Mouse (Mus musculus): ENCODE measurements around the gene Pum1. TPM values are rescaled to one million over a fixed set of nuclear protein-coding genes. Genes with fewer than 3 reads are reported as not detected.
"Not testable (repeated sequence)": the region's sequence is repeated elsewhere in the genome, so short reads cannot be mapped to it uniquely, and the experiment has no call there.

Gene Pum1
- polyA plus RNA-seq (2016; fragmentation: Nextera tagmentation; extraction: Ambion mirVana): 103 and 118 TPM in 2 replicates

- under 1% methylated on average over 90 of the region's 90 CpGs for WGBS
- peaks cover 18% of the 10 kb centered on the region; the same call in 1 of the 2 replicates for H3K36me3 ChIP-seq
- peak; percentile 96 for DNase-seq (ENCODE audit: low spot score)
- H3K9me3 ChIP-seq: no peaks in the 10 kb centered on the region
- peaks cover 35% of the 10 kb centered on the region for H3K4me1 ChIP-seq (replicated peaks)
- H3K27me3 ChIP-seq (ENCODE audit: insufficient read depth, poor library complexity, severe bottlenecking): no peaks in the 10 kb centered on the region
- peak within 1 kb of the TSS; percentile 99 for H3K27ac ChIP-seq
- peak within 1 kb of the TSS; percentile 94 for H3K4me3 ChIP-seq
Measured at GRCm38 (mm10) chr4:130662979-130663725, at the start of gene Pum1. Gene Pum1 (plus strand): TSS chr4:130663321.

- H3K9me3 ChIP-seq: no peaks in the 10 kb centered on the region
- DNase-seq (ENCODE audit: low spot score): peak; percentile 38
- H3K27ac ChIP-seq: peak overlapping the region; percentile 81
- H3K36me3 ChIP-seq: no peaks in the 10 kb centered on the region
- H3K4me3 ChIP-seq: peak overlapping the region; percentile 32
- peaks cover 4% of the 10 kb centered on the region; the same call in 1 of the 2 replicates for H3K4me1 ChIP-seq (replicated peaks)
- no peaks in the 10 kb centered on the region for H3K27me3 ChIP-seq (ENCODE audit: insufficient read depth, poor library complexity, severe bottlenecking)
- WGBS: 9% methylated on average over 4 of the region's 4 CpGs
Measured at GRCm38 (mm10) chr4:130629391-130629790, 33.7 kb upstream of the Pum1 start.

- no peaks in the 10 kb centered on the region for H3K36me3 ChIP-seq
- DNase-seq (ENCODE audit: low spot score): no peak
- whole genome bisulfite sequencing: 55% methylated on average over 3 of the region's 3 CpGs
- H3K27ac ChIP-seq: no peak overlapping the region
- no peak overlapping the region for H3K4me3 ChIP-seq
- H3K27me3 ChIP-seq (ENCODE audit: insufficient read depth, poor library complexity, severe bottlenecking): no peaks in the 10 kb centered on the region
- H3K4me1 ChIP-seq (replicated peaks): peaks cover 4% of the 10 kb centered on the region; the same call in 1 of the 2 replicates
- H3K9me3 ChIP-seq: no peaks in the 10 kb centered on the region
Measured at GRCm38 (mm10) chr4:130630232-130630847, 32.8 kb upstream of the Pum1 start.

GRCm38 (mm10) chr4:130635076-130635475 is 28.0 kb upstream of the Pum1 start:
- DNase-seq (ENCODE audit: low spot score); H3K4me3 ChIP-seq; H3K27ac ChIP-seq; H3K36me3 ChIP-seq; H3K4me1 ChIP-seq (replicated peaks); H3K9me3 ChIP-seq; H3K27me3 ChIP-seq (ENCODE audit: insufficient read depth, poor library complexity, severe bottlenecking): not testable (repeated sequence)
- 88% methylated on average over 3 of the region's 3 CpGs for WGBS

- WGBS: 78% methylated on average over 3 of the region's 3 CpGs
Measured at GRCm38 (mm10) chr4:130636761-130637160, 26.4 kb upstream of the Pum1 start.

GRCm38 (mm10) chr4:130637488-130638422 is 25.4 kb upstream of the Pum1 start:
- no peak overlapping the region for H3K4me3 ChIP-seq
- H3K36me3 ChIP-seq: no peaks in the 10 kb centered on the region
- H3K27ac ChIP-seq: no peak overlapping the region
- H3K27me3 ChIP-seq (ENCODE audit: insufficient read depth, poor library complexity, severe bottlenecking): no peaks in the 10 kb centered on the region
- WGBS: 86% methylated on average over 8 of the region's 9 CpGs
- DNase-seq (ENCODE audit: low spot score): no peak
- no peaks in the 10 kb centered on the region for H3K4me1 ChIP-seq (replicated peaks)
- H3K9me3 ChIP-seq: no peaks in the 10 kb centered on the region

More at GRCm38 (mm10) chr4:130636761-130637160, 26.4 kb upstream of the Pum1 start:
- H3K27me3 ChIP-seq (ENCODE audit: insufficient read depth, poor library complexity, severe bottlenecking): no peaks in the 10 kb centered on the region
- H3K27ac ChIP-seq: no peak overlapping the region
- no peak overlapping the region for H3K4me3 ChIP-seq
- DNase-seq (ENCODE audit: low spot score): no peak
- no peaks in the 10 kb centered on the region for H3K4me1 ChIP-seq (replicated peaks)
- H3K9me3 ChIP-seq: no peaks in the 10 kb centered on the region
- no peaks in the 10 kb centered on the region for H3K36me3 ChIP-seq

- Histone ChIP-seq H3K4me3 (no peak overlapping the region), H3K9me3 (no peaks in the 10 kb centered on the region), H3K4me1 (replicated peaks) (no peaks in the 10 kb centered on the region), H3K36me3 (no peaks in the 10 kb centered on the region), H3K27me3 (ENCODE audit: insufficient read depth, poor library complexity, severe bottlenecking) (no peaks in the 10 kb centered on the region), H3K27ac (peak overlapping the region; percentile 20; the same call in 1 of the 2 replicates)
- DNase-seq (ENCODE audit: low spot score): no peak
- 73% methylated on average over 9 of the region's 9 CpGs for WGBS
Measured at GRCm38 (mm10) chr4:130640031-130640717, 22.9 kb upstream of the Pum1 start.

- WGBS: 91% methylated on average over 5 of the region's 5 CpGs
- Histone ChIP-seq H3K4me1 (replicated peaks) (no peaks in the 10 kb centered on the region), H3K27ac (no peak overlapping the region), H3K4me3 (no peak overlapping the region), H3K9me3 (no peaks in the 10 kb centered on the region), H3K27me3 (ENCODE audit: insufficient read depth, poor library complexity, severe bottlenecking) (no peaks in the 10 kb centered on the region), H3K36me3 (no peaks in the 10 kb centered on the region)
- no peak for DNase-seq (ENCODE audit: low spot score)
Measured at GRCm38 (mm10) chr4:130642468-130642867, 20.7 kb upstream of the Pum1 start.

- DNase-seq (ENCODE audit: low spot score): no peak
- H3K4me1 ChIP-seq (replicated peaks): no peaks in the 10 kb centered on the region
- no peaks in the 10 kb centered on the region for H3K36me3 ChIP-seq
- no peak overlapping the region for H3K4me3 ChIP-seq
- 0 out of 2 replicates have a peak, but pooled peaks cover 3% of the 10 kb centered on the region for H3K27me3 ChIP-seq (ENCODE audit: insufficient read depth, poor library complexity, severe bottlenecking)
- 76% methylated on average over 1 of the region's 1 CpGs for WGBS
- H3K9me3 ChIP-seq: no peaks in the 10 kb centered on the region
- no peak overlapping the region for H3K27ac ChIP-seq
Measured at GRCm38 (mm10) chr4:130645426-130645825, 17.7 kb upstream of the Pum1 start.

- no peak overlapping the region for H3K4me3 ChIP-seq
- no peaks in the 10 kb centered on the region for H3K36me3 ChIP-seq
- WGBS: 84% methylated on average over 4 of the region's 4 CpGs
- no peak overlapping the region for H3K27ac ChIP-seq
- 0 out of 2 replicates have a peak, but pooled peaks cover 3% of the 10 kb centered on the region for H3K27me3 ChIP-seq (ENCODE audit: insufficient read depth, poor library complexity, severe bottlenecking)
- DNase-seq (ENCODE audit: low spot score): no peak
- no peaks in the 10 kb centered on the region for H3K4me1 ChIP-seq (replicated peaks)
- no peaks in the 10 kb centered on the region for H3K9me3 ChIP-seq
Measured at GRCm38 (mm10) chr4:130651286-130651685, 11.8 kb upstream of the Pum1 start.

- H3K27me3 ChIP-seq (ENCODE audit: insufficient read depth, poor library complexity, severe bottlenecking): 0 out of 2 replicates have a peak, but pooled peaks cover 3% of the 10 kb centered on the region
- no peaks in the 10 kb centered on the region for H3K36me3 ChIP-seq
- 64% methylated on average over 4 of the region's 4 CpGs for WGBS
- peak; percentile 16 for DNase-seq (ENCODE audit: low spot score)
- no peaks in the 10 kb centered on the region for H3K4me1 ChIP-seq (replicated peaks)
- no peak overlapping the region for H3K27ac ChIP-seq
- no peak overlapping the region for H3K4me3 ChIP-seq
- H3K9me3 ChIP-seq: no peaks in the 10 kb centered on the region
Measured at GRCm38 (mm10) chr4:130652546-130652945, 10.6 kb upstream of the Pum1 start.

Data from hindbrain, embryonic 10.5 days (tissue).